Mouse (Mus musculus) C2C12 (cell line): ENCODE measurements around the gene Nif3l1. TPM values are rescaled to one million over a fixed set of nuclear protein-coding genes. Genes with fewer than 3 reads are reported as not detected.
A peak's percentile ranks its signal among the peaks of the same experiment; 100 is the strongest.

Source experiments
- H3K27me3 ChIP-seq: one replicate; pipeline ENCODE4 v1.6.1; 2011; ENCODE audit not compliant: control insufficient read depth, insufficient read depth, insufficient read length
- H3K36me3 ChIP-seq: one replicate; pipeline ENCODE4 v1.6.1; 2011; ENCODE audit not compliant: control insufficient read depth, insufficient read depth
- H3K4me3 ChIP-seq: one replicate; pipeline ENCODE4 v1.5.1; 2011; ENCODE audit warnings: mild to moderate bottlenecking, control low read depth; ENCODE audit not compliant: poor library complexity, insufficient read depth, severe bottlenecking
- H3K79me2 ChIP-seq: one replicate; pipeline ENCODE4 v1.6.1; 2011; ENCODE audit not compliant: control insufficient read depth, insufficient read depth
- H3K79me3 ChIP-seq: one replicate; pipeline ENCODE4 v1.6.1; 2011; ENCODE audit warnings: low read depth, control low read depth
- H3ac ChIP-seq: one replicate; pipeline ENCODE3; 2011; ENCODE audit warnings: low read depth; ENCODE audit not compliant: control insufficient read depth, insufficient read length
- CEBPB ChIP-seq: IDR thresholded peaks from one replicate; pipeline ENCODE4 v1.6.1; 2011; ENCODE audit warnings: low read depth, mild to moderate bottlenecking, control low read depth, moderate library complexity
- CTCF ChIP-seq: IDR thresholded peaks from one replicate; pipeline ENCODE4 v1.5.1; 2011; ENCODE audit not compliant: control insufficient read depth, insufficient read depth, insufficient read length
- FOSL1 ChIP-seq: IDR thresholded peaks from one replicate; pipeline ENCODE4 v1.8.0; 2011; ENCODE audit warnings: mild to moderate bottlenecking, low read length; ENCODE audit not compliant: poor library complexity, insufficient read depth, severe bottlenecking
- MAX ChIP-seq: IDR thresholded peaks from one replicate; pipeline ENCODE4 v1.6.1; 2011; ENCODE audit warnings: mild to moderate bottlenecking, control low read depth
- MYOD1 ChIP-seq: IDR thresholded peaks from one replicate; pipeline ENCODE4 v1.6.1; 2011; ENCODE audit warnings: low read depth; ENCODE audit not compliant: control insufficient read depth, insufficient read length
- MYOG ChIP-seq: IDR thresholded peaks from one replicate; pipeline ENCODE4 v1.6.1; 2011; ENCODE audit not compliant: control insufficient read depth, insufficient read length; ENCODE audit errors: extremely low read depth
- USF1 ChIP-seq: IDR thresholded peaks from one replicate; pipeline ENCODE4 v1.6.1; 2011; ENCODE audit warnings: low read depth, mild to moderate bottlenecking, control low read depth, moderate library complexity
- polyA plus RNA-seq: library from polyadenylated mRNA; unstranded; fragments of >200 nt; fragmentation: generic; extraction: Trizol; gene quantifications from one replicate; pipeline ENCODE4 v1.2.1, GENCODE M21; 2012; ENCODE audit warnings: missing spikeins

The Nif3l1 gene
- polyA plus RNA-seq, 1 experiment = 43.3 TPM

GRCm38 (mm10) chr1:58482647-58483046, 37.7 kb downstream of the Nif3l1 start:
- Histone ChIP-seq H3K36me3 (peaks cover 78% of the 10 kb centered on the region), H3K27me3 (no peaks in the 10 kb centered on the region), H3K4me3 (no peak overlapping the region), H3K79me3 (no peaks in the 10 kb centered on the region), H3K79me2 (no peaks in the 10 kb centered on the region), H3ac (no peak overlapping the region)
- TF ChIP-seq USF1 (no peak), MYOD1 (no peak), FOSL1 (no peak), CEBPB (no peak), MYOG (no peak), CTCF (no peak), MAX (no peak)

- H3K36me3 ChIP-seq = peaks cover 96% of the 10 kb centered on the region
- H3ac ChIP-seq = no peak overlapping the region
- H3K79me2 ChIP-seq = peaks cover 26% of the 10 kb centered on the region
- TF ChIP-seq MYOD1 = no peak
- no peak for TF ChIP-seq MAX
- TF ChIP-seq CEBPB = no peak
- no peak for TF ChIP-seq MYOG
- no peak for TF ChIP-seq USF1
- no peak for TF ChIP-seq CTCF
- no peak for TF ChIP-seq FOSL1
- H3K27me3 ChIP-seq = no peaks in the 10 kb centered on the region
- no peak overlapping the region for H3K4me3 ChIP-seq
- peaks cover 10% of the 10 kb centered on the region for H3K79me3 ChIP-seq
These were observed 50.7 kb downstream of the Nif3l1 start for GRCm38 (mm10) chr1:58495603-58496002.

- H3K79me3 ChIP-seq = peaks cover 26% of the 10 kb centered on the region
- no peaks in the 10 kb centered on the region for H3K27me3 ChIP-seq
- no peak overlapping the region for H3K4me3 ChIP-seq
- TF ChIP-seq CEBPB (no peak), MYOD1 (no peak), MAX (no peak), FOSL1 (no peak), MYOG (no peak), USF1 (no peak)
- H3ac ChIP-seq = no peak overlapping the region
- peaks cover 83% of the 10 kb centered on the region for H3K36me3 ChIP-seq
- H3K79me2 ChIP-seq = peaks cover 44% of the 10 kb centered on the region
These were observed 52.7 kb downstream of the Nif3l1 start for GRCm38 (mm10) chr1:58497678-58498077.

- no peak overlapping the region for H3K4me3 ChIP-seq
- no peak for TF ChIP-seq CEBPB
- TF ChIP-seq USF1 = no peak
- TF ChIP-seq CTCF = no peak
- TF ChIP-seq MYOD1 = no peak
- TF ChIP-seq MAX = no peak
- no peak for TF ChIP-seq FOSL1
- no peak for TF ChIP-seq MYOG
- H3K79me3 ChIP-seq = peaks cover 37% of the 10 kb centered on the region
- H3ac ChIP-seq = no peak overlapping the region
- H3K27me3 ChIP-seq = no peaks in the 10 kb centered on the region
- H3K36me3 ChIP-seq = peaks cover 74% of the 10 kb centered on the region
- H3K79me2 ChIP-seq = peaks cover 55% of the 10 kb centered on the region
These were observed 53.8 kb downstream of the Nif3l1 start for GRCm38 (mm10) chr1:58498758-58499157.

GRCm38 (mm10) chr1:58503134-58503533, 58.2 kb downstream of the Nif3l1 start:
- no peak for TF ChIP-seq USF1
- TF ChIP-seq MYOG = no peak
- no peak for TF ChIP-seq MYOD1
- TF ChIP-seq CTCF = no peak
- TF ChIP-seq FOSL1 = no peak
- TF ChIP-seq MAX = no peak
- TF ChIP-seq CEBPB = no peak
- Histone ChIP-seq H3K36me3 (peaks cover 32% of the 10 kb centered on the region), H3K27me3 (no peaks in the 10 kb centered on the region), H3K4me3 (peak overlapping the region; percentile 18), H3ac (no peak overlapping the region), H3K79me2 (peaks cover 75% of the 10 kb centered on the region), H3K79me3 (peaks cover 55% of the 10 kb centered on the region)
